Mouse (Mus musculus) heart, embryonic 12.5 days (tissue): Measurements from ENCODE around the gene Sult1e1. TPM values are rescaled to one million over a fixed set of nuclear protein-coding genes. Genes with fewer than 3 reads are reported as not detected.

ENCODE experiments used
- ATAC-seq: fragments of 200-750 bp; cut with Nextera tagmentation; 2 replicates; pipeline ENCODE4 v1.8.0; 2017; ENCODE audit warnings: moderate TSS enrichment, moderate library complexity; ENCODE audit not compliant: insufficient number of reproducible peaks, low FRiP score
- H3K27ac ChIP-seq: fragments of 300-500 bp; sonication (generic); 2 replicates; pipeline ENCODE4 v1.5.1; 2016; ENCODE audit warnings: mild to moderate bottlenecking, moderate library complexity; ENCODE audit not compliant: poor library complexity, severe bottlenecking
- H3K27me3 ChIP-seq: fragments of 300-500 bp; sonication (generic); replicated peaks from 2 replicates; pipeline ENCODE4 v1.6.1; 2016; ENCODE audit warnings: mild to moderate bottlenecking, moderate library complexity
- H3K36me3 ChIP-seq: fragments of 300-500 bp; sonication (generic); 2 replicates; pipeline ENCODE4 v1.6.1; 2016; ENCODE audit warnings: mild to moderate bottlenecking, moderate library complexity
- H3K4me1 ChIP-seq: fragments of 300-500 bp; sonication (generic); replicated peaks from 2 replicates; pipeline ENCODE4 v1.6.1; 2016; ENCODE audit warnings: mild to moderate bottlenecking
- H3K4me2 ChIP-seq: fragments of 300-500 bp; sonication (generic); 2 replicates; pipeline ENCODE4 v1.6.1; 2016; ENCODE audit warnings: mild to moderate bottlenecking, moderate library complexity
- H3K4me3 ChIP-seq: fragments of 300-500 bp; sonication (generic); 2 replicates; pipeline ENCODE4 v1.5.1; 2016; ENCODE audit warnings: mild to moderate bottlenecking
- H3K9ac ChIP-seq: fragments of 300-500 bp; sonication (generic); 2 replicates; pipeline ENCODE4 v1.6.1; 2016; ENCODE audit warnings: mild to moderate bottlenecking, moderate library complexity
- H3K9me3 ChIP-seq: fragments of 300-500 bp; sonication (generic); replicated peaks from 2 replicates; pipeline ENCODE4 v1.6.1; 2016; ENCODE audit warnings: mild to moderate bottlenecking, moderate library complexity
- WGBS: fragments of 180-500 bp; shearing (Covaris S2); methylation state at CpG from one replicate; pipeline ENCODE4 v1.1.7; 2016; 5-methylcytosine and 5-hydroxymethylcytosine counted together
- microRNA-seq: library from miRNA; unstranded; fragments of <30 nt; microRNA quantifications from one replicate; pipeline ENCODE4, GENCODE M21; 2017
- polyA plus RNA-seq: library from polyadenylated mRNA; unstranded; fragments of >200 nt; fragmentation: Nextera tagmentation; extraction: Ambion mirVana; gene quantifications from 2 replicates; pipeline ENCODE4 v1.2.1, GENCODE M21; 2016

The Sult1e1 gene
- polyA plus RNA-seq, 1 experiment from 2014 or later = not detected

DNA sequence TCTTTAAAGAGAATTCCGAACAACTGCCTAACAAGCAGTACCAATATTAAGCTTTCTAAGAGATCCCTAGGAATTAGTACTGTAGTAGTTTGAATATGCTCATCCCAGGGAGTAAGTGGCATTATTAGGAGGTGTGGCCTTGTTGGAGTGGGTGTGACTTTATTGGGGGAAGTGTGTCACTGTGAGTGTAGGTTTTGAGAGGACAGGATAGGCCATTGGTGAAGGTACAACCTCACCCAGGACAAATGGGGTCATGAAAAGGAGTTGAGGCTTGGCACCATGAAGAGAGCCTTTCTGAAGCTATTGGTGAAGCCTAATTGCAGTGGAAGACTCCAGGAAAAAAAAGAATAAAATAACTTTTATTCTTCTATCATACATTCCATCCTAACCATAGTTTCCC lies 24.1 kb downstream of the Sult1e1 start:
- H3K36me3 ChIP-seq = no peaks in the 10 kb centered on the region
- no peaks in the 10 kb centered on the region for H3K4me1 ChIP-seq
- no peak for ATAC-seq
- H3K9me3 ChIP-seq = no peaks in the 10 kb centered on the region
- no peak overlapping the region for H3K4me2 ChIP-seq
- WGBS = 71% methylated on average over 1 of the region's 1 CpGs
- H3K27ac ChIP-seq = no peak overlapping the region
- no peaks in the 10 kb centered on the region for H3K27me3 ChIP-seq
- no peak overlapping the region for H3K9ac ChIP-seq
- no peak overlapping the region for H3K4me3 ChIP-seq

DNA sequence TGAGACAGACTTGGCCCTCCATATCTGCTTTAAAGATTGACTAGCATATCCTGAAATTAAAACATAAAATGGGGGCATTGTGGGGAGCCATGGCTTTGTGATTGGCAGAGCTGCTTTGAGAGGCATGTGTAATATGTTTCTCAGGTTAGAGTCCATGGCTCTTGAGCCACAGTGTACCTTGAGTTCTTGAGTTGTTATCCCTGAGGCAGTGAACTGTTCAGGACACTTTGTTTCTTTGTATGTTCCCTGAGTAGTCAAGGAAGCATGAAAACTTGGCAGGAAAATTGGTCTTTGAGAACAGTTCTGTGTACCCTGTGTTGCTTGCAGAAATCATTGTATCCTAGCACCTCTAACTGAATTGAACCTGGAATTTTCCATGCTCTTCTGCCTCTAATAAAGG lies 28.4 kb downstream of the Sult1e1 start:
- H3K4me2 ChIP-seq = no peak overlapping the region
- H3K4me3 ChIP-seq = no peak overlapping the region
- no peak overlapping the region for H3K27ac ChIP-seq
- H3K27me3 ChIP-seq = no peaks in the 10 kb centered on the region
- ATAC-seq = no peak
- no peaks in the 10 kb centered on the region for H3K9me3 ChIP-seq
- no peaks in the 10 kb centered on the region for H3K4me1 ChIP-seq
- no peak overlapping the region for H3K9ac ChIP-seq
- no peaks in the 10 kb centered on the region for H3K36me3 ChIP-seq

- H3K27ac ChIP-seq = no peak overlapping the region
- H3K4me3 ChIP-seq = no peak overlapping the region
- 58% methylated on average over 4 of the region's 4 CpGs for WGBS
- H3K4me2 ChIP-seq = no peak overlapping the region
- no peak overlapping the region for H3K9ac ChIP-seq
- no peaks in the 10 kb centered on the region for H3K27me3 ChIP-seq
- H3K4me1 ChIP-seq = no peaks in the 10 kb centered on the region
- ATAC-seq = no peak
- no peaks in the 10 kb centered on the region for H3K9me3 ChIP-seq
- H3K36me3 ChIP-seq = no peaks in the 10 kb centered on the region
Measured at GRCm38 (mm10) chr5:87562526-87562925, 28.9 kb downstream of the Sult1e1 start.

DNA sequence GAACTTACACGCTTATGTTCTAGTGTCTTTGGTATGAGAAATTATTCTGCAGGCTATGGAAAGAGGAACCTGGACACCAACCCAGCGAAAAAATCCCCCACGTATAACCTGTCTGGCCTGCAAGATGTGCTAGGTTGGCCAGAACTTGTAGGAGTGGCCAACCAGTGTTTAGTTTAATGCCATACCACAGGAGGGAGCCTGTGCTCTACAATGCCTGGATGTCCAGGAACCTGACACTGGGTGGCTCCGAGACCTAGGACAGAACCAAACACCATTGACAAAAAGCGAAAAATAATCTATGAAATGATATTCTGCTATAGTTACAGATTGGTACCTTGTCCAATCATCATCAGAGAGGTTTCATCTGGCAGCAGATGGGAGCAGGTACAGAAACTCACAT lies 31.2 kb downstream of the Sult1e1 start:
- Histone ChIP-seq H3K4me1 (no peaks in the 10 kb centered on the region), H3K9me3 (no peaks in the 10 kb centered on the region), H3K27me3 (no peaks in the 10 kb centered on the region), H3K27ac (no peak overlapping the region), H3K36me3 (no peaks in the 10 kb centered on the region), H3K4me3 (no peak overlapping the region), H3K4me2 (no peak overlapping the region), H3K9ac (no peak overlapping the region)
- ATAC-seq = no peak
- WGBS = 65% methylated on average over 5 of the region's 5 CpGs

GRCm38 (mm10) chr5:87550935-87551334 lies 40.5 kb downstream of the Sult1e1 start:
- WGBS = 31% methylated on average over 1 of the region's 1 CpGs

GRCm38 (mm10) chr5:87538111-87538510 lies 53.3 kb downstream of the Sult1e1 start, which contains the start of gene Sult1b1:
Gene Sult1b1 (minus strand): TSS chr5:87538195.
- no peaks in the 10 kb centered on the region for H3K36me3 ChIP-seq
- 86% methylated on average over 2 of the region's 2 CpGs for WGBS
- no peak within 1 kb of the TSS for H3K27ac ChIP-seq
- H3K4me2 ChIP-seq = no peak within 1 kb of the TSS
- H3K9me3 ChIP-seq = no peaks in the 10 kb centered on the region
- H3K27me3 ChIP-seq = no peaks in the 10 kb centered on the region
- no peak for ATAC-seq
- no peaks in the 10 kb centered on the region for H3K4me1 ChIP-seq
- no peak within 1 kb of the TSS for H3K4me3 ChIP-seq
- H3K9ac ChIP-seq = no peak within 1 kb of the TSS

More at GRCm38 (mm10) chr5:87550935-87551334, 40.5 kb downstream of the Sult1e1 start:
- H3K4me2 ChIP-seq = no peak overlapping the region
- H3K27me3 ChIP-seq = no peaks in the 10 kb centered on the region
- H3K36me3 ChIP-seq = no peaks in the 10 kb centered on the region
- no peaks in the 10 kb centered on the region for H3K9me3 ChIP-seq
- H3K9ac ChIP-seq = no peak overlapping the region
- no peak overlapping the region for H3K27ac ChIP-seq
- ATAC-seq = no peak
- H3K4me3 ChIP-seq = no peak overlapping the region
- H3K4me1 ChIP-seq = no peaks in the 10 kb centered on the region

DNA sequence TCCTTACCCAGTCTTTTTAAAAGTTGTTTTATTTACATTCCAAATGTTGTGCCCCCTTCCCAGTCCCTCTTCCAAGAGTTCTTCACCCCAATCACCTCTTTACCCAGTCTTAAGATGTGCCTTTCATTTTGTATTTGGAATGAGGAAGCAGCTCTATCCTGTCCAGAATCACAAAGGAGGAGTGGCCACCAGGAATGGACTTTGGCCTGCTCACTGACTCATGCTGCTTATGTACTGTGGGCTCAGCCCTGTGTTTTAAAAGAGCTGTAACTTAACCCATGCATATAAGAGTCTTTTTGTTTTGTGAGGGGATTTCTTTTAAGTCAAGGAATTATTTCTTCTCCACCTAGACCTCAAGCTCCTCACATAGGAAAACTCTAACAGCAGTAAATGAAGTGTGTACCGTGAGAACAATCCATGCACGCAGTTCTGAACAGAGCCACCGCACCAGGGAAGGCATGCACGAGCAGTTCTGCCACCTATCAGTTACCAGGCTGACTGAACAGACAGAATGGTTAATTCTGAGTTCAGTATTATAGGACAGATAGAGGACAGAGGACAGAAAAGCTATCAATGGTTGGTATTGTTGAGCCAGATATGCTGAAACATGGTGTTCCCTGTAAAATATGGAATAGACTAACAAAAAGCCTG lies 55.3 kb downstream of the Sult1e1 start:
- H3K36me3 ChIP-seq = no peaks in the 10 kb centered on the region
- 74% methylated on average over 4 of the region's 4 CpGs for WGBS
- ATAC-seq = no peak
- no peak overlapping the region for H3K27ac ChIP-seq
- H3K4me1 ChIP-seq = no peaks in the 10 kb centered on the region
- no peaks in the 10 kb centered on the region for H3K9me3 ChIP-seq
- H3K27me3 ChIP-seq = no peaks in the 10 kb centered on the region
- no peak overlapping the region for H3K9ac ChIP-seq
- H3K4me2 ChIP-seq = no peak overlapping the region
- no peak overlapping the region for H3K4me3 ChIP-seq

- Histone ChIP-seq H3K4me1 (no peaks in the 10 kb centered on the region), H3K4me3 (no peak overlapping the region), H3K4me2 (no peak overlapping the region), H3K27me3 (no peaks in the 10 kb centered on the region), H3K27ac (no peak overlapping the region), H3K9me3 (no peaks in the 10 kb centered on the region), H3K36me3 (no peaks in the 10 kb centered on the region), H3K9ac (no peak overlapping the region)
- 68% methylated on average over 2 of the region's 2 CpGs for WGBS
- no peak for ATAC-seq
Measured at GRCm38 (mm10) chr5:87532288-87532687, 59.1 kb downstream of the Sult1e1 start.

Small RNA genes lying within 50 kb of the gene (microRNA-seq; reads per million reads assigned to microRNA genes)
- gene Mir3969 = not detected

Other genes starting within 250 kb of the Sult1e1 start
- not detected in 2 replicates for gene Ugt2b38, start 167.4 kb downstream of the Sult1e1 start, polyA plus RNA-seq
- not detected in 2 replicates for gene Ugt2a2, start 109.3 kb downstream of the Sult1e1 start, polyA plus RNA-seq
- not detected in 2 replicates for gene Gm43638, start 104.8 kb downstream of the Sult1e1 start, polyA plus RNA-seq
- not detected in 2 replicates for gene Ugt2a1, start 100.7 kb downstream of the Sult1e1 start, polyA plus RNA-seq
- not detected in 2 replicates for gene Sult1b1, start 53.4 kb downstream of the Sult1e1 start, polyA plus RNA-seq
- gene Sult1d1, start 22.6 kb downstream of the Sult1e1 start, polyA plus RNA-seq = not detected in 2 replicates
- gene Csn1s1, start 74.6 kb upstream of the Sult1e1 start, polyA plus RNA-seq = not detected in 2 replicates
- gene Csn2, start 108.0 kb upstream of the Sult1e1 start, polyA plus RNA-seq = not detected in 2 replicates
- gene Csn1s2a, start 183.0 kb upstream of the Sult1e1 start, polyA plus RNA-seq = not detected in 2 replicates
- not detected in 2 replicates for gene Csn1s2b, start 216.5 kb upstream of the Sult1e1 start, polyA plus RNA-seq
- not detected in 2 replicates for gene Prr27, start 234.1 kb upstream of the Sult1e1 start, polyA plus RNA-seq